Mouse (Mus musculus) kidney, adult 2 months (tissue): ENCODE measurements around the gene Tnpo2.

Experiments
- CTCF ChIP-seq: fragments of 200-500 bp; conservative IDR thresholded peaks from 2 replicates; pipeline ENCODE4 v1.5.1; 2011; ENCODE audit warnings: low read depth, mild to moderate bottlenecking, control low read depth, low read length, moderate library complexity, mixed read lengths; ENCODE audit not compliant: insufficient read depth, insufficient read length
- POLR2A ChIP-seq: fragments of 200-500 bp; IDR thresholded peaks from one replicate; pipeline ENCODE4 v1.6.1; 2011; ENCODE audit warnings: low read depth, low read length, control low read depth

DNA sequence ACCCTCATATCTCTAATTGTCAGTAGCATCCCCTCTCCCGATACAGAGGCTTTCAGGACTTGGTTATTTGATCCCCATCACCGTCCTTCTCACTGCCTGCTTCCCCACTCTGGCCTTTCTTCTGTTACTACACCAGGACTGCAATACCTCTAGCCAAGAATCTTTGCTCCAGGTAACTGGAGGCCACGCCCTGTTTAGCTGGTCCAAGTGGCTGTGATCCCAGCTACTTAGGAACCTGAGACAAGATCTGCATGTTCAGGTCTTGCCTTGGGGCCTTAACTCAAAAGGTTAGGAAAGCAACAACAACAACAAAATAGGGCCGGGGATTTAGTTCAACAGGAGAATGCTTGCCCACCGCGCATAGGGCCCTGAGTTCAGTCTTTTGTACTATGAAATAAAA lies 6.9 kb downstream of the Tnpo2 start:
- TF ChIP-seq CTCF (no peak), POLR2A (no peak)
